In the genomic region with DNA sequence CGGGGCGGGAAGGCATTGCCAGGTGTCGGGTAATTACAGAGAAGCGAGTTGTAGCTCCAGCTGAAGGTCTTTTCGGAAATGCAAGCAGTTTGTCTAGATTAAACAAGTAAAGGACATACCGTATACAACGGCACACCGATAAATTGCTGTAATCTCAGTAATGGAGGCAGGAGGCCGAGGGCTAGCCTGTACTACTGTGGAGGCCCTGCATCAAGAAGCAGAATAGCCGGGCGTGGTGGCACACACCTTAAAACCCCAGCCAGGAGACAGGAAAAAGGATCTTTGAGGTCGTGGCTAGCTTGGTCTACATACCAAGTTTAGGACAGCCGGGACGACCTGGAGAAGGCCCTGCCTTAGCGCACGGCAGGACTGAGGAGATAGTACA, we compare ENCODE assay signal across 8 mouse cellular contexts. TPM values are rescaled to one million over a fixed set of nuclear protein-coding genes. Genes with fewer than 3 reads are reported as not detected.
DNase-seq lines count a peak whose midpoint lies in the region; ATAC-seq and TF ChIP-seq lines count a peak whose summit lies in the region.

No protein-coding gene starts in this region.

- H3K27ac ChIP-seq in left cerebral cortex, adult 2 months: peak overlapping the region; percentile 94
- H3K27ac ChIP-seq in embryonic facial prominence, embryonic 12.5 days: peak overlapping the region; percentile 85
- H3K27ac ChIP-seq in intestine, embryonic 14.5 days (ENCODE audit: low read depth): peak overlapping the region; percentile 90
- H3K27ac ChIP-seq in neural tube, embryonic 12.5 days: peak overlapping the region; percentile 17; the same call in 1 of the 2 replicates

- DNase-seq in left cerebral cortex, adult 2 months (ENCODE audit: extremely low spot score in 1 of 2, low spot score in 2 of 2): peak in 1 of 2 experiments; percentile 27
- no peak for DNase-seq in left cerebral cortex, postnatal 10 days (ENCODE audit: extremely low spot score in 1 of 2, low spot score in 2 of 2)
- DNase-seq in intestine, embryonic 14.5 days (ENCODE audit: low spot score): no peak
- no peak for DNase-seq in urinary bladder, adult 2 months (ENCODE audit: low spot score)
- no peak for DNase-seq in retina, postnatal 1 day
- no peak for DNase-seq in thymus, postnatal 4 days

- H3K4me2 ChIP-seq in embryonic facial prominence, embryonic 12.5 days (replicated peaks): peak overlapping the region; percentile 88
- H3K4me2 ChIP-seq in intestine, embryonic 14.5 days (ENCODE audit: low read length): peak overlapping the region; percentile 95
- H3K4me2 ChIP-seq in neural tube, embryonic 12.5 days (replicated peaks): peak overlapping the region; percentile 82

- ATAC-seq in embryonic facial prominence, embryonic 12.5 days (ENCODE audit: insufficient number of reproducible peaks, insufficient read depth, low FRiP score, low TSS enrichment): peak; percentile 19; the same call in 1 of the 2 replicates
- ATAC-seq in intestine, embryonic 14.5 days (replicated peaks; ENCODE audit: low FRiP score, low TSS enrichment, low read depth): no peak; the same call in 1 of the 2 replicates
- peak; percentile 46 for ATAC-seq in neural tube, embryonic 12.5 days (ENCODE audit: low FRiP score, low read depth)

- peak overlapping the region; percentile 79 for H3K9ac ChIP-seq in embryonic facial prominence, embryonic 12.5 days
- H3K9ac ChIP-seq in intestine, embryonic 14.5 days (ENCODE audit: low read length): peak overlapping the region; percentile 86
- H3K9ac ChIP-seq in neural tube, embryonic 12.5 days: peak overlapping the region; percentile 65

- no peaks in the 10 kb centered on the region for H3K27me3 ChIP-seq in embryonic facial prominence, embryonic 12.5 days
- H3K27me3 ChIP-seq in intestine, embryonic 14.5 days (replicated peaks; ENCODE audit: control insufficient read depth, insufficient read depth, low read length): no peaks in the 10 kb centered on the region
- no peaks in the 10 kb centered on the region for H3K27me3 ChIP-seq in neural tube, embryonic 12.5 days (replicated peaks)

- intact Hi-C loops in left cerebral cortex, adult 2 months (cut with DNase I): loop anchor here (1.0 to 5.0 kb wide), 3 partner anchors 80 to 152 kb away; a partner anchor contains a TSS
- intact Hi-C loops in left cerebral cortex, postnatal 10 days (cut with DNase I): no loop called here

- peaks cover 25% of the 10 kb centered on the region for H3K4me1 ChIP-seq in embryonic facial prominence, embryonic 12.5 days
- peaks cover 19% of the 10 kb centered on the region for H3K4me1 ChIP-seq in intestine, embryonic 14.5 days (replicated peaks; ENCODE audit: control insufficient read depth, insufficient read depth, low read length)
- H3K4me1 ChIP-seq in neural tube, embryonic 12.5 days: peaks cover 27% of the 10 kb centered on the region

- no peaks in the 10 kb centered on the region for H3K9me3 ChIP-seq in embryonic facial prominence, embryonic 12.5 days
- H3K9me3 ChIP-seq in intestine, embryonic 14.5 days (ENCODE audit: control insufficient read depth, low read length): no peaks in the 10 kb centered on the region
- no peaks in the 10 kb centered on the region for H3K9me3 ChIP-seq in neural tube, embryonic 12.5 days

- peaks cover 31% of the 10 kb centered on the region for H3K36me3 ChIP-seq in embryonic facial prominence, embryonic 12.5 days
- H3K36me3 ChIP-seq in intestine, embryonic 14.5 days (ENCODE audit: control insufficient read depth, insufficient read depth, low read length): peaks cover 32% of the 10 kb centered on the region
- H3K36me3 ChIP-seq in neural tube, embryonic 12.5 days: peaks cover 24% of the 10 kb centered on the region

- peak overlapping the region; percentile 78 for H3K4me3 ChIP-seq in left cerebral cortex, adult 2 months
- H3K4me3 ChIP-seq in embryonic facial prominence, embryonic 12.5 days: peak overlapping the region; percentile 75
- H3K4me3 ChIP-seq in intestine, embryonic 14.5 days (ENCODE audit: low read depth, low read length): peak overlapping the region; percentile 81
- H3K4me3 ChIP-seq in neural tube, embryonic 12.5 days: peak overlapping the region; percentile 71

- TF ChIP-seq CTCF in left cerebral cortex, adult 2 months (IDR thresholded peaks at IDR 0.05): no peak

- 11% methylated on average over 16 of the region's 16 CpGs for WGBS in embryonic facial prominence, embryonic 12.5 days
- 14% methylated on average over 16 of the region's 16 CpGs for WGBS in intestine, embryonic 14.5 days
- 17% methylated on average over 16 of the region's 16 CpGs for WGBS in neural tube, embryonic 12.5 days

RNA-seq across cellular contexts. Expression of a gene that starts 0.5 kb away (rescaled TPM):
- total RNA-seq in left cerebral cortex, adult 2 months (2021): 10 to 100 TPM; 45.9 to 50.8 TPM
- total RNA-seq in left cerebral cortex, postnatal 10 days (2021): 10 to 100 TPM; 48.5 to 55.3 TPM
- polyA plus RNA-seq in embryonic facial prominence, embryonic 12.5 days (2016; fragmentation: Nextera tagmentation; extraction: Ambion mirVana): 43.0 and 43.8 TPM in 2 replicates
- 52.1 and 58.0 TPM in 2 replicates for polyA plus RNA-seq in intestine, embryonic 14.5 days (2014; fragmentation: Nextera tagmentation; extraction: Ambion mirVana)
- polyA plus RNA-seq in neural tube, embryonic 12.5 days (2016; fragmentation: Nextera tagmentation; extraction: Ambion mirVana): 42.3 and 46.3 TPM in 2 replicates
- 41.5 and 50.3 TPM in 2 replicates for polyA plus RNA-seq in urinary bladder, adult 2 months (2012; rRNA removed)

RNA-seq across cellular contexts. Expression of a gene that starts 12.1 kb away (rescaled TPM):
- total RNA-seq in left cerebral cortex, adult 2 months (2021): not detected
- total RNA-seq in left cerebral cortex, postnatal 10 days (2021): not detected
- not detected in 2 replicates for polyA plus RNA-seq in embryonic facial prominence, embryonic 12.5 days (2016; fragmentation: Nextera tagmentation; extraction: Ambion mirVana)
- not detected in 2 replicates for polyA plus RNA-seq in intestine, embryonic 14.5 days (2014; fragmentation: Nextera tagmentation; extraction: Ambion mirVana)
- polyA plus RNA-seq in neural tube, embryonic 12.5 days (2016; fragmentation: Nextera tagmentation; extraction: Ambion mirVana): not detected in 2 replicates
- polyA plus RNA-seq in urinary bladder, adult 2 months (2012; rRNA removed): not detected in 2 replicates

RNA-seq across cellular contexts. Expression of a gene that starts 20.5 kb away (rescaled TPM):
- 10 to 100 TPM; 41.4 to 43.8 TPM for total RNA-seq in left cerebral cortex, adult 2 months (2021)
- 10 to 100 TPM; 78.1 to 82.5 TPM for total RNA-seq in left cerebral cortex, postnatal 10 days (2021)
- polyA plus RNA-seq in embryonic facial prominence, embryonic 12.5 days (2016; fragmentation: Nextera tagmentation; extraction: Ambion mirVana): 10.0 and 16.6 TPM in 2 replicates
- 5.7 and 9.0 TPM in 2 replicates for polyA plus RNA-seq in intestine, embryonic 14.5 days (2014; fragmentation: Nextera tagmentation; extraction: Ambion mirVana)
- polyA plus RNA-seq in neural tube, embryonic 12.5 days (2016; fragmentation: Nextera tagmentation; extraction: Ambion mirVana): 102 and 111 TPM in 2 replicates
- polyA plus RNA-seq in urinary bladder, adult 2 months (2012; rRNA removed): 19.1 and 24.0 TPM in 2 replicates

RNA-seq across cellular contexts. Expression of a gene that starts 31.9 kb away (rescaled TPM):
- total RNA-seq in left cerebral cortex, adult 2 months (2021): 10 to 100 TPM; 13.0 to 13.5 TPM
- total RNA-seq in left cerebral cortex, postnatal 10 days (2021): 10 to 100 TPM; 34.5 to 46.0 TPM
- 5.5 and 7.3 TPM in 2 replicates for polyA plus RNA-seq in embryonic facial prominence, embryonic 12.5 days (2016; fragmentation: Nextera tagmentation; extraction: Ambion mirVana)
- 9.3 and 10.9 TPM in 2 replicates for polyA plus RNA-seq in intestine, embryonic 14.5 days (2014; fragmentation: Nextera tagmentation; extraction: Ambion mirVana)
- 13.3 and 15.2 TPM in 2 replicates for polyA plus RNA-seq in neural tube, embryonic 12.5 days (2016; fragmentation: Nextera tagmentation; extraction: Ambion mirVana)
- 2.3 and 2.5 TPM in 2 replicates for polyA plus RNA-seq in urinary bladder, adult 2 months (2012; rRNA removed)

Comparison
In these comparisons a context has a peak if more than half of its experiments do, and no peak if none do; other contexts are left out.
1. H3K27ac ChIP-seq: peak in every context shown above with its lines; median percentile 94 in left cerebral cortex, adult 2 months; 90 in intestine, embryonic 14.5 days; 85 in embryonic facial prominence, embryonic 12.5 days; 17 in neural tube, embryonic 12.5 days.